Mouse (Mus musculus) olfactory bulb, adult 2 months (tissue): Measurements from ENCODE around the gene Csf3. TPM values are rescaled to one million over a fixed set of nuclear protein-coding genes. Genes with fewer than 3 reads are reported as not detected.
"Not testable (repeated sequence)": the region's sequence is repeated elsewhere in the genome, so short reads cannot be mapped to it uniquely, and the experiment has no call there.

ENCODE experiments used
- H3K27ac ChIP-seq: fragments of 200-500 bp; 2 replicates; pipeline ENCODE4 v1.5.1; 2012; ENCODE audit warnings: low read depth, low read length; ENCODE audit not compliant: insufficient read depth
- H3K4me1 ChIP-seq: fragments of 200-500 bp; 2 replicates; pipeline ENCODE4 v1.6.1; 2012; ENCODE audit warnings: low read length; ENCODE audit not compliant: control insufficient read depth, insufficient read depth
- H3K4me3 ChIP-seq: fragments of 200-500 bp; 2 replicates; pipeline ENCODE4 v1.5.1; 2012; ENCODE audit warnings: mild to moderate bottlenecking, low read depth, low read length, moderate library complexity; ENCODE audit not compliant: insufficient read depth
- CTCF ChIP-seq: fragments of 200-500 bp; IDR thresholded peaks from 2 replicates; pipeline ENCODE4 v1.5.1; 2012; ENCODE audit warnings: low read depth, mild to moderate bottlenecking, low read length, moderate library complexity; ENCODE audit not compliant: insufficient read depth
- POLR2A ChIP-seq: fragments of 200-500 bp; IDR thresholded peaks from 2 replicates; pipeline ENCODE4 v1.6.1; 2012; ENCODE audit warnings: mild to moderate bottlenecking, low read depth, low read length, moderate library complexity; ENCODE audit not compliant: insufficient read depth
- WGBS: fragments of 180-500 bp; shearing (Covaris S2); methylation state at CpG from one replicate; pipeline ENCODE4 v1.1.7; 2018; 5-methylcytosine and 5-hydroxymethylcytosine counted together
- polyA plus RNA-seq: library from polyadenylated mRNA; stranded (reverse); fragments of >200 nt; gene quantifications from 2 replicates; pipeline ENCODE4 v1.2.4, GENCODE M21; 2012; ENCODE audit warnings: low replicate concordance; ENCODE audit not compliant: missing spikeins, insufficient read depth, insufficient read length

The Csf3 gene
- not detected in 2 replicates for polyA plus RNA-seq

GRCm38 (mm10) chr11:98701213-98701670, at the start of gene Csf3:
Csf3 (plus strand) TSS chr11:98701263.
- no peak for TF ChIP-seq POLR2A
- no peak for TF ChIP-seq CTCF
- Histone ChIP-seq H3K4me3 (no peak within 1 kb of the TSS), H3K4me1 (no peaks in the 10 kb centered on the region), H3K27ac (no peak within 1 kb of the TSS)
- 67% methylated on average over 10 of the region's 10 CpGs for WGBS

- H3K4me3 ChIP-seq, H3K27ac ChIP-seq, H3K4me1 ChIP-seq: not testable (repeated sequence)
- 10% methylated on average over 7 of the region's 7 CpGs for WGBS
Measured at GRCm38 (mm10) chr11:98655076-98655475, 46.0 kb upstream of the Csf3 start.

GRCm38 (mm10) chr11:98660517-98660916, 40.5 kb upstream of the Csf3 start:
- H3K27ac ChIP-seq: no peak overlapping the region
- no peak overlapping the region for H3K4me3 ChIP-seq
- TF ChIP-seq POLR2A (no peak), CTCF (no peak)
- H3K4me1 ChIP-seq: no peaks in the 10 kb centered on the region
- WGBS: 3% methylated on average over 6 of the region's 6 CpGs

DNA sequence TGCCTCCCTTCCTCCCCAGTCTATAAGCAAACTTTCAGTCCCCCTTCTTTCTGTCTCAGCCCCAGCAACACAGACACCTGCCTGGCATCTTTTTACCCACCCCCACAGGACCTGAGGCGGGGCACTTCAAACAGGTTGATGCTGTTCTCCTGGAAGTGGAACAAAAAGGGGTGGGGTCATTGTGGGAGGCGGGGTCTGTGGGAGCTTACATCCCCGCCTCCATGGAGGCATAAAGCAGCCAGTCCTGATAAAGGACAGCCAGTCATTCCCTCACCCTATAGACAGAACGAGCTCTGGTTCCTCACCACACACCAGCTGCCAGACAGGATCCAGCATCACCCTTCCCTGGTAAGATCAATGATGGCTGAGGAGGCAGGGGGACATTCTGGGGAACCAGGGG, 37.0 kb upstream of the Csf3 start, which contains the start of gene Gsdma:
Gsdma (plus strand) TSS at position 261 of the 400 bp plus-strand sequence.
- WGBS: 41% methylated on average over 4 of the region's 4 CpGs

GRCm38 (mm10) chr11:98668984-98669383, 32.1 kb upstream of the Csf3 start:
- no peak overlapping the region for H3K27ac ChIP-seq
- H3K4me1 ChIP-seq: peaks cover 5% of the 10 kb centered on the region
- H3K4me3 ChIP-seq: no peak overlapping the region
- 61% methylated on average over 2 of the region's 2 CpGs for WGBS
- TF ChIP-seq POLR2A (no peak), CTCF (no peak)

More for the DNA sequence above, 37.0 kb upstream of the Csf3 start, which contains the start of gene Gsdma:
- H3K4me3 ChIP-seq: no peak within 1 kb of the TSS
- no peak for TF ChIP-seq POLR2A
- no peak for TF ChIP-seq CTCF
- H3K27ac ChIP-seq: no peak within 1 kb of the TSS
- no peaks in the 10 kb centered on the region for H3K4me1 ChIP-seq

DNA sequence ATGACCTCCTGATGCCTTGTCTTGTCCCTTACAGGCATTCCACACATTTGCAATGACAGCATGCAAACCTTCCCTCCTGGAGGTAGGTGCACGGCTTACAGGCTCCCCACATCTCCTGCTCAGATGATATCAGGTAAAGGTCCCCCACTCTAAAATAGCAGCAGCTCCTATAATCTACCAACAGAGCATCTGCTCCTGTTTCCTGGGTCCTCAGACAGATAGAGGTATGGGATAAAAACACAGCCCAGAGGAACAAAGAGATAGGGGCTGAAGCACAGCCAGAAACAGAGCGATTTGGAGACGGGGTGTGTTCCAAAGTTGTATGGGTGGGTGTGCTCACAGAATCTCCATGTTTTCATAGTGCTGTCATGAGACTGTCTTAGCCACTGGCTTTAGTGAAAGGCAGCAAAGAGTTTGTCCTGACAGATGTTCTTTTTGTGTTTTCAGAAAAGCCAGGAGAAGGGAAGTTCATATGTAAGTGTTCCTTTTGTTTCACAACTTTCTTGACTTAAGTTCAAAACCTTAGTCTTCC, 29.7 kb upstream of the Csf3 start:
- H3K4me3 ChIP-seq: no peak overlapping the region
- TF ChIP-seq CTCF (no peak), POLR2A (no peak)
- H3K4me1 ChIP-seq: peaks cover 5% of the 10 kb centered on the region
- no peak overlapping the region for H3K27ac ChIP-seq
- WGBS: 71% methylated on average over 3 of the region's 3 CpGs

DNA sequence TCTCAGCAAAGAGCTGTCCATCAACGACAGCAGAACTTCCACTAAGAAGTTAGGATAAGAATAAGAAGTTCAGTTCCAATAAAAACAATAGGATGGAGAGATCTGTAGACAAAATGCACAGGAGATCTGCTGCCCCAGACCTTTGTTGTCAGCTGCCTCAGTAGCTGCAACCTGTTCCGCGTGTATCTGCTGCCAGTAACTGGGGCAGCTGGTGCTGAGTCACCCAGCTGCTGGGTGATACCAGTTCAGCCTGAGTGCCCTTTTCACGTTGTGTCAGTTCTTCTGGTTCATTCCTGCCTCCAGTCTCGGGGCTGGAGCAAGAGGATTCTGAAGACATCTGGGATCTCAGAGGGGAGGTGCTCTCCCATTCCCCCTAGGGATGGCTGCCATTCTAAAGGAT, 29.2 kb upstream of the Csf3 start:
- TF ChIP-seq POLR2A (no peak), CTCF (no peak)
- Histone ChIP-seq H3K4me3 (no peak overlapping the region), H3K27ac (no peak overlapping the region), H3K4me1 (peaks cover 5% of the 10 kb centered on the region)
- 39% methylated on average over 5 of the region's 5 CpGs for WGBS

DNA sequence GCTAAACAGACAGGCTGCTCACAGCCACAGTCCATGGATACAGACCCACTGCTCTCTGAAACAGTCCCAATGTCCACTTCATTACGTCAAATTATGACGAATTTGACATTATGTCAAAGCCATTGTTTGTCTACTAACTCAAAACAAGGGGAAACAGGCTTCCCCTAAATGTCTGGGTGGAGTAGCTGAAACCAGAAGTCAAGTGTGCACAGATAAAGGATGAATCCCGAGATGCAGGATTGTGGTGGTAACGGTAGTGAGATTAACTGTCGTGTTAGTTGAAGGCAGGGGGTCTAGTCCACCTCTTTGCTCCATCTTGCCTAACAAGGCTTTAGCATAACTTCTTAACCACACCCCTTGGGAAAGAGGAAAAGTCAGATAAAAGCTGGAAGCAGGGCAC, 28.6 kb upstream of the Csf3 start:
- Histone ChIP-seq H3K4me1 (peaks cover 5% of the 10 kb centered on the region), H3K4me3 (no peak overlapping the region), H3K27ac (no peak overlapping the region)
- 89% methylated on average over 5 of the region's 5 CpGs for whole genome bisulfite sequencing
- no peak for TF ChIP-seq POLR2A
- no peak for TF ChIP-seq CTCF

DNA sequence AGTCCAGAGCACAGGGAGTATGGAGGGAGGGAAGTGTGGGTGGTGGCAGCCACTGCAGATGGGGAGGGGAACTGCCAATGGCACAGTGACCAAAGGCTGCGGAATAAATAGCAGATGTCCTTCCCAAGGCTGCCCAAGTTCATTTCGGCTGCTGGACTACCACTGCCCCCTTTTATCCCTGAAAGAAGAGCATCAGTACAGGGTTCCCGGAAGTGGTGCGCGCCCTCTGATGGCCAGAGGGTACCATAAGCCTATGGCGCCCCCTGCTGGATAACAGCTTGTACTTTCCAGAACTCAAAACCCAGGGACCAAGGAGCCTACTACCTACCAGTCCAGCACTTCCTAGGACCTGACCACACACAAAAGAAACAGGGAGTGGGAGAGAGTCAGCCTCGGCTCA, 27.9 kb upstream of the Csf3 start:
- H3K4me3 ChIP-seq: 0 out of 2 replicates have a peak overlapping the region, but pooled peaks have one; percentile 22
- TF ChIP-seq CTCF: 0 out of 2 replicates have a peak, but pooled peaks have one; percentile 9
- not testable (repeated sequence) for H3K4me1 ChIP-seq, H3K27ac ChIP-seq
- WGBS: 1% methylated on average over 7 of the region's 7 CpGs
